Mouse (Mus musculus) lung, postnatal 10 days (tissue): ENCODE measurements at regions not wholly inside any gene's neighbourhood (a gene's known extent, or its start where the extent isn't known, plus 50 kb on each side); places are given as distances from the start of the nearest gene placed in this dataset.
A peak's percentile ranks its signal among the peaks of the same experiment; 100 is the strongest.
"Not testable (repeated sequence)": the region's sequence is repeated elsewhere in the genome, so short reads cannot be mapped to it uniquely, and the experiment has no call there.

Experiments used
- DNase-seq: peaks from one replicate; pipeline ENCODE4 v3.0.0; 2021

- no peak for DNase-seq
These were observed 452.8 kb upstream of the Jmjd1c start for GRCm38 (mm10) chr10:66643160-66643559.

- DNase-seq = no peak
These were observed 438.4 kb upstream of the Jmjd1c start for GRCm38 (mm10) chr10:66657520-66657919.

- DNase-seq = no peak
These were observed 412.8 kb upstream of the Jmjd1c start for GRCm38 (mm10) chr10:66683160-66683559.

GRCm38 (mm10) chr10:66689196-66689595 is 406.7 kb upstream of the Jmjd1c start:
- DNase-seq = not testable (repeated sequence)

- no peak for DNase-seq
These were observed 401.2 kb upstream of the Jmjd1c start for GRCm38 (mm10) chr10:66694549-66695285.

GRCm38 (mm10) chr10:66714926-66715325 is 381.0 kb upstream of the Jmjd1c start:
- not testable (repeated sequence) for DNase-seq

GRCm38 (mm10) chr10:66717909-66718308 is 378.0 kb upstream of the Jmjd1c start:
- peak; percentile 30 for DNase-seq

- no peak for DNase-seq
These were observed 376.1 kb upstream of the Jmjd1c start for GRCm38 (mm10) chr10:66719796-66720195.

- no peak for DNase-seq
These were observed 362.3 kb upstream of the Jmjd1c start for GRCm38 (mm10) chr10:66733631-66734030.

- no peak for DNase-seq
These were observed 361.1 kb upstream of the Jmjd1c start for GRCm38 (mm10) chr10:66734853-66735252.

- DNase-seq = no peak
These were observed 356.9 kb upstream of the Jmjd1c start for GRCm38 (mm10) chr10:66739017-66739416.

GRCm38 (mm10) chr10:66741819-66742218 is 354.1 kb upstream of the Jmjd1c start:
- DNase-seq = peak; percentile 46

GRCm38 (mm10) chr10:66743254-66743653 is 352.7 kb upstream of the Jmjd1c start:
- DNase-seq = no peak

- no peak for DNase-seq
These were observed 350.1 kb upstream of the Jmjd1c start for GRCm38 (mm10) chr10:66745871-66746270.

- DNase-seq = peak; percentile 28
These were observed 343.6 kb upstream of the Jmjd1c start for GRCm38 (mm10) chr10:66752237-66752810.

GRCm38 (mm10) chr10:66756866-66757265 is 339.1 kb upstream of the Jmjd1c start:
- no peak for DNase-seq

- DNase-seq = no peak
These were observed 325.5 kb upstream of the Jmjd1c start for GRCm38 (mm10) chr10:66770161-66771030.

- DNase-seq = peak; percentile 11
These were observed 315.4 kb upstream of the Jmjd1c start for GRCm38 (mm10) chr10:66780335-66781170.

GRCm38 (mm10) chr10:66781171-66781510 is 314.8 kb upstream of the Jmjd1c start:
- DNase-seq = no peak

- no peak for DNase-seq
These were observed 313.9 kb upstream of the Jmjd1c start for GRCm38 (mm10) chr10:66782025-66782424.

- DNase-seq = no peak
These were observed 308.1 kb upstream of the Jmjd1c start for GRCm38 (mm10) chr10:66787812-66788211.

- DNase-seq = no peak
These were observed 299.6 kb upstream of the Jmjd1c start for GRCm38 (mm10) chr10:66796296-66796695.

GRCm38 (mm10) chr10:66802691-66803090 is 293.2 kb upstream of the Jmjd1c start:
- no peak for DNase-seq
